Mouse (Mus musculus) liver, adult (tissue): ENCODE results near the gene Cdk1.

Source experiments
- GATA4 ChIP-seq: IDR thresholded peaks from 2 replicates; pipeline ENCODE4 v1.6.1; 2014; ENCODE audit warnings: mild to moderate bottlenecking, low read length; ENCODE audit not compliant: insufficient replicate concordance

Gene Cdk1

GRCm38 (mm10) chr10:69326433-69326832 lies 26.3 kb downstream of the Cdk1 start:
- no peak for TF ChIP-seq GATA4

- TF ChIP-seq GATA4: no peak
Observed at GRCm38 (mm10) chr10:69324816-69325215, 27.9 kb downstream of the Cdk1 start.

GRCm38 (mm10) chr10:69323986-69324385 lies 28.8 kb downstream of the Cdk1 start:
- TF ChIP-seq GATA4: no peak

- no peak for TF ChIP-seq GATA4
Observed at GRCm38 (mm10) chr10:69321519-69322035, 31.2 kb downstream of the Cdk1 start.

- no peak; the same call in 1 of the 2 replicates for TF ChIP-seq GATA4
Observed at GRCm38 (mm10) chr10:69320667-69321518, 31.8 kb downstream of the Cdk1 start.

- no peak for TF ChIP-seq GATA4
Observed at GRCm38 (mm10) chr10:69318514-69318913, 34.2 kb downstream of the Cdk1 start.

GRCm38 (mm10) chr10:69313944-69314343 lies 38.8 kb downstream of the Cdk1 start:
- TF ChIP-seq GATA4: no peak

GRCm38 (mm10) chr10:69311867-69312266 lies 40.9 kb downstream of the Cdk1 start:
- TF ChIP-seq GATA4: no peak

- no peak for TF ChIP-seq GATA4
Observed at GRCm38 (mm10) chr10:69309109-69309508, 43.6 kb downstream of the Cdk1 start.

GRCm38 (mm10) chr10:69307067-69307466 lies 45.7 kb downstream of the Cdk1 start:
- no peak for TF ChIP-seq GATA4

GRCm38 (mm10) chr10:69306205-69306604 lies 46.5 kb downstream of the Cdk1 start:
- no peak for TF ChIP-seq GATA4

GRCm38 (mm10) chr10:69305600-69305999 lies 47.1 kb downstream of the Cdk1 start:
- TF ChIP-seq GATA4: peak; percentile 89; the same call in 1 of the 2 replicates

GRCm38 (mm10) chr10:69304819-69305218 lies 47.9 kb downstream of the Cdk1 start:
- TF ChIP-seq GATA4: no peak

GRCm38 (mm10) chr10:69302667-69303066 lies 50.1 kb downstream of the Cdk1 start:
- no peak for TF ChIP-seq GATA4

GRCm38 (mm10) chr10:69299985-69300384 lies 52.8 kb downstream of the Cdk1 start:
- TF ChIP-seq GATA4: no peak

GRCm38 (mm10) chr10:69295919-69296318 lies 56.8 kb downstream of the Cdk1 start:
- TF ChIP-seq GATA4: no peak
